Mouse (Mus musculus): Measurements from ENCODE around the gene Ccr9. TPM values are rescaled to one million over a fixed set of nuclear protein-coding genes. Genes with fewer than 3 reads are reported as not detected.
"Not testable (repeated sequence)": the region's sequence is repeated elsewhere in the genome, so short reads cannot be mapped to it uniquely, and the experiment has no call there.

Gene Ccr9
- polyA plus RNA-seq, 1 experiment from 2014 or later = 0.75 TPM

- Histone ChIP-seq H3K27ac (no peak overlapping the region), H3K36me3 (no peaks in the 10 kb centered on the region), H3K9me3 (no peaks in the 10 kb centered on the region), H3K4me3 (replicated peaks) (no peak overlapping the region), H3K4me1 (replicated peaks) (no peaks in the 10 kb centered on the region), H3K9ac (no peak overlapping the region), H3K27me3 (replicated peaks) (no peaks in the 10 kb centered on the region), H3K4me2 (replicated peaks) (no peak overlapping the region)
- ATAC-seq = no peak
- 73% methylated on average over 3 of the region's 3 CpGs for WGBS
Observed at GRCm38 (mm10) chr9:123766996-123767395, 88.8 kb downstream of the Ccr9 start.

GRCm38 (mm10) chr9:123768443-123768842 is 90.2 kb downstream of the Ccr9 start:
- H3K9me3 ChIP-seq = no peaks in the 10 kb centered on the region
- H3K27me3 ChIP-seq (replicated peaks) = no peaks in the 10 kb centered on the region
- no peak overlapping the region for H3K27ac ChIP-seq
- 81% methylated on average over 1 of the region's 1 CpGs for WGBS
- peak; percentile 49 for ATAC-seq
- no peaks in the 10 kb centered on the region for H3K36me3 ChIP-seq
- H3K9ac ChIP-seq = no peak overlapping the region
- H3K4me3 ChIP-seq (replicated peaks) = no peak overlapping the region
- no peak overlapping the region for H3K4me2 ChIP-seq (replicated peaks)
- no peaks in the 10 kb centered on the region for H3K4me1 ChIP-seq (replicated peaks)

GRCm38 (mm10) chr9:123769532-123769931 is 91.3 kb downstream of the Ccr9 start:
- ATAC-seq = no peak
- Histone ChIP-seq H3K27ac (no peak overlapping the region), H3K4me2 (replicated peaks) (no peak overlapping the region), H3K4me3 (replicated peaks) (no peak overlapping the region), H3K9ac (no peak overlapping the region), H3K36me3 (no peaks in the 10 kb centered on the region), H3K27me3 (replicated peaks) (no peaks in the 10 kb centered on the region), H3K9me3 (no peaks in the 10 kb centered on the region), H3K4me1 (replicated peaks) (no peaks in the 10 kb centered on the region)
- 44% methylated on average over 6 of the region's 6 CpGs for WGBS

- H3K36me3 ChIP-seq; H3K27ac ChIP-seq; H3K27me3 ChIP-seq (replicated peaks); H3K9ac ChIP-seq; H3K4me1 ChIP-seq (replicated peaks); H3K9me3 ChIP-seq; H3K4me2 ChIP-seq (replicated peaks); ATAC-seq; H3K4me3 ChIP-seq (replicated peaks): not testable (repeated sequence)
- WGBS = 51% methylated on average over 2 of the region's 2 CpGs
Observed at GRCm38 (mm10) chr9:123773299-123773698, 95.1 kb downstream of the Ccr9 start.

GRCm38 (mm10) chr9:123788855-123789529 is 110.8 kb downstream of the Ccr9 start:
- Histone ChIP-seq H3K9me3 (no peaks in the 10 kb centered on the region), H3K4me3 (replicated peaks) (no peak overlapping the region), H3K4me2 (replicated peaks) (no peak overlapping the region), H3K27me3 (replicated peaks) (no peaks in the 10 kb centered on the region), H3K27ac (no peak overlapping the region), H3K9ac (no peak overlapping the region), H3K4me1 (replicated peaks) (no peaks in the 10 kb centered on the region), H3K36me3 (peaks cover 6% of the 10 kb centered on the region)
- ATAC-seq = peak; percentile 53
- WGBS = 63% methylated on average over 4 of the region's 4 CpGs

GRCm38 (mm10) chr9:123796174-123796573 is 117.9 kb downstream of the Ccr9 start:
- Histone ChIP-seq H3K4me3 (replicated peaks) (no peak overlapping the region), H3K36me3 (peaks cover 12% of the 10 kb centered on the region; the same call in 1 of the 2 replicates), H3K9me3 (no peaks in the 10 kb centered on the region), H3K27me3 (replicated peaks) (no peaks in the 10 kb centered on the region), H3K9ac (no peak overlapping the region), H3K4me1 (replicated peaks) (no peaks in the 10 kb centered on the region), H3K4me2 (replicated peaks) (no peak overlapping the region), H3K27ac (no peak overlapping the region)
- ATAC-seq = no peak; the same call in 1 of the 2 replicates
- WGBS = 47% methylated on average over 3 of the region's 3 CpGs

GRCm38 (mm10) chr9:123801527-123801926 is 123.3 kb downstream of the Ccr9 start:
- H3K27me3 ChIP-seq (replicated peaks) = no peaks in the 10 kb centered on the region
- H3K4me2 ChIP-seq (replicated peaks) = no peak overlapping the region
- no peak for ATAC-seq
- H3K4me3 ChIP-seq (replicated peaks) = no peak overlapping the region
- H3K27ac ChIP-seq = no peak overlapping the region
- H3K4me1 ChIP-seq (replicated peaks) = no peaks in the 10 kb centered on the region
- WGBS = 91% methylated on average over 1 of the region's 1 CpGs
- no peaks in the 10 kb centered on the region for H3K9me3 ChIP-seq
- 0 out of 2 replicates have a peak, but pooled peaks cover 5% of the 10 kb centered on the region for H3K36me3 ChIP-seq
- no peak overlapping the region for H3K9ac ChIP-seq

GRCm38 (mm10) chr9:123802421-123802820 is 124.2 kb downstream of the Ccr9 start:
- no peaks in the 10 kb centered on the region for H3K4me1 ChIP-seq (replicated peaks)
- WGBS = 96% methylated on average over 2 of the region's 2 CpGs
- H3K27me3 ChIP-seq (replicated peaks) = no peaks in the 10 kb centered on the region
- no peaks in the 10 kb centered on the region for H3K9me3 ChIP-seq
- ATAC-seq = no peak
- H3K4me2 ChIP-seq (replicated peaks) = no peak overlapping the region
- H3K4me3 ChIP-seq (replicated peaks) = no peak overlapping the region
- H3K9ac ChIP-seq = no peak overlapping the region
- H3K27ac ChIP-seq = no peak overlapping the region
- 0 out of 2 replicates have a peak, but pooled peaks cover under 1% of the 10 kb centered on the region for H3K36me3 ChIP-seq

- Histone ChIP-seq H3K27ac (no peak overlapping the region), H3K4me3 (replicated peaks) (no peak overlapping the region), H3K27me3 (replicated peaks) (no peaks in the 10 kb centered on the region), H3K4me1 (replicated peaks) (no peaks in the 10 kb centered on the region), H3K9me3 (no peaks in the 10 kb centered on the region), H3K9ac (no peak overlapping the region), H3K36me3 (no peaks in the 10 kb centered on the region), H3K4me2 (replicated peaks) (no peak overlapping the region)
- ATAC-seq = no peak
Observed at GRCm38 (mm10) chr9:123802896-123803295, 124.7 kb downstream of the Ccr9 start.

- H3K27me3 ChIP-seq (replicated peaks) = no peaks in the 10 kb centered on the region
- H3K4me2 ChIP-seq (replicated peaks) = no peak overlapping the region
- no peak overlapping the region for H3K9ac ChIP-seq
- WGBS = 93% methylated on average over 2 of the region's 2 CpGs
- H3K9me3 ChIP-seq = no peaks in the 10 kb centered on the region
- no peaks in the 10 kb centered on the region for H3K36me3 ChIP-seq
- H3K4me3 ChIP-seq (replicated peaks) = no peak overlapping the region
- H3K4me1 ChIP-seq (replicated peaks) = no peaks in the 10 kb centered on the region
- H3K27ac ChIP-seq = no peak overlapping the region
- ATAC-seq = no peak
Observed at GRCm38 (mm10) chr9:123805241-123805640, 127.0 kb downstream of the Ccr9 start.

- 0 out of 2 replicates have a peak, but pooled peaks cover 7% of the 10 kb centered on the region for H3K36me3 ChIP-seq
- no peak within 1 kb of the TSS for H3K4me2 ChIP-seq (replicated peaks)
- H3K4me1 ChIP-seq (replicated peaks) = no peaks in the 10 kb centered on the region
- 87% methylated on average over 5 of the region's 5 CpGs for WGBS
- no peak within 1 kb of the TSS for H3K9ac ChIP-seq
- H3K9me3 ChIP-seq = no peaks in the 10 kb centered on the region
- H3K27me3 ChIP-seq (replicated peaks) = no peaks in the 10 kb centered on the region
- no peak within 1 kb of the TSS for H3K4me3 ChIP-seq (replicated peaks)
- no peak within 1 kb of the TSS for H3K27ac ChIP-seq
- ATAC-seq = no peak
Observed at GRCm38 (mm10) chr9:123806267-123806666, 128.0 kb downstream of the Ccr9 start, which contains the start of gene Cxcr6. TSS of gene Cxcr6 (plus strand) at chr9:123806475.

GRCm38 (mm10) chr9:123808583-123808982 is 130.3 kb downstream of the Ccr9 start:
- H3K27ac ChIP-seq = no peak overlapping the region
- no peaks in the 10 kb centered on the region for H3K4me1 ChIP-seq (replicated peaks)
- H3K36me3 ChIP-seq = peaks cover 8% of the 10 kb centered on the region; the same call in 1 of the 2 replicates
- no peak for ATAC-seq
- H3K4me2 ChIP-seq (replicated peaks) = no peak overlapping the region
- H3K9me3 ChIP-seq = no peaks in the 10 kb centered on the region
- H3K9ac ChIP-seq = no peak overlapping the region
- 45% methylated on average over 7 of the region's 7 CpGs for WGBS
- H3K27me3 ChIP-seq (replicated peaks) = no peaks in the 10 kb centered on the region
- H3K4me3 ChIP-seq (replicated peaks) = no peak overlapping the region

- no peak overlapping the region for H3K27ac ChIP-seq
- H3K4me2 ChIP-seq (replicated peaks) = no peak overlapping the region
- no peaks in the 10 kb centered on the region for H3K9me3 ChIP-seq
- WGBS = 91% methylated on average over 3 of the region's 3 CpGs
- no peaks in the 10 kb centered on the region for H3K27me3 ChIP-seq (replicated peaks)
- no peak for ATAC-seq
- peaks cover 17% of the 10 kb centered on the region; the same call in 1 of the 2 replicates for H3K36me3 ChIP-seq
- H3K9ac ChIP-seq = no peak overlapping the region
- H3K4me1 ChIP-seq (replicated peaks) = no peaks in the 10 kb centered on the region
- no peak overlapping the region for H3K4me3 ChIP-seq (replicated peaks)
Observed at GRCm38 (mm10) chr9:123811831-123812230, 133.6 kb downstream of the Ccr9 start.
